Mouse (Mus musculus) bone marrow macrophage, adult 2 months (primary cell): ENCODE results near the gene Mr1.

ENCODE experiments used
- CTCF ChIP-seq: IDR thresholded peaks from 2 replicates; pipeline ENCODE4 v1.5.1; 2012; ENCODE audit warnings: low read depth, mild to moderate bottlenecking, low read length, moderate library complexity
- POLR2A ChIP-seq: IDR thresholded peaks from 2 replicates; pipeline ENCODE4 v1.6.1; 2012; ENCODE audit warnings: mild to moderate bottlenecking, low read depth, low read length, borderline replicate concordance

- TF ChIP-seq CTCF (no peak), POLR2A (no peak)
Measured at GRCm38 (mm10) chr1:155158141-155158969, 11.7 kb upstream of the Mr1 start, which contains the start of gene Stx6.
